Mouse (Mus musculus) forelimb bud, embryonic 11.5 days (tissue): ENCODE results near the gene Zfp697.
"Not testable (repeated sequence)": the region's sequence is repeated elsewhere in the genome, so short reads cannot be mapped to it uniquely, and the experiment has no call there.

ENCODE experiments used
- DNase-seq: peaks from one replicate; pipeline ENCODE4 v3.0.0-alpha.2; 2012; ENCODE audit warnings: low read depth, low spot score

The Zfp697 gene

DNA sequence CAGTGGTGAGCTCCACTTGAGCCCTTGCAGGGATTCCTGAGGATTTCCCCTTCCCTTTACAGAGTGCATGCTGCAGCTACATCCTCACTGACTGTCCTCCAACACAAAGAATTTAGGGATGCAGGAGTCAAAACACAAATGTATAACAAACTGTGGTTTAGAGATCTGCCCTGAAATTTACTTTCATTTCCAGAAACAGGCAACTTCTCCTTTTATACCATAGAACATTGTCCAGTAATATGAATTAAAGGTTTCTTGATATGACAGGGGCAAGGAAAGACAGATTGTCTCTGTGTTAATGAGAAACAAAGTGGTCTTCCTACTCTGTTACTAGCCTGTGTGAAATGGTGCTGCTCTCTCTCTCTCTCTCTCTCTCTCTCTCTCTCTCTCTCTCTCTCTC, 115.1 kb downstream of the Zfp697 start:
- not testable (repeated sequence) for DNase-seq

DNA sequence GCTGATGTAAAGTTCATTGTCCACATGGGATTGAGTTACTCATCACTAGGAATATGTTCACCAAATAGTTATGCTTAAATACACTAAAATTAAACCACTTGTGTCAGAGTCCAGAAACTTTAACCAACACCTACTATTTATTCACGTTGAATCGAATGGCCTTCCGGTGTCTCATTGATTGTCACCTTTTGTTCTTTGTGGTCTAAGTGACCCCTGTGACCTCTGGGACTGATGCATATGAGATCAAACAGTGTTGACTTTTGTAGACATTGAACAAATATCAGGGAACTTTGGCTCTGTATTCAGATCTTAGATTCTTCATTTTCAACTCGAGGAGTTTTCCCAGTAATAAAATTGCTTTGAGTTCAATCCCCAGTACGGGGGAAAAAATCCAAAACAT, 125.0 kb downstream of the Zfp697 start:
- not testable (repeated sequence) for DNase-seq

DNA sequence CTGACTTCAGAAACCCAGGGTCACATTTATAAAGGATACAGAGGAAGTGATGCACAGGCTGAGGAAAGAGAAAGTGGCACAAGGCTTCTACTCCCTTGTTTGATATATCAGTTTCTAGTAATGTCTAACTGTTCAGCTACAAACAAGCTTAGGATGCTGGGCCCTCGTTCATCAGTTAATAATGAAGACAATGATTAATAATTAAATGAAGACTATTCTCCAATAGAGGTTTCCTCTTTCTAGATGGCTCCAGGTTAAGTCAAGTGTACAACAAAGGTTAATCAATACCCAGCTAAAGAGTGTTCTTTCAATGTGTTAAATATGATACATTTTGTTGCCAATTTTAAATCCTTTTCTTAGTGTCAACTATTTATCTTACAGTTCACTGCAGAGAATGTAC, 128.2 kb downstream of the Zfp697 start, which contains the start of gene Hsd3b4:
Gene Hsd3b4, minus strand, starts transcription at position 101 of the 400 bp plus-strand sequence.
- not testable (repeated sequence) for DNase-seq

DNA sequence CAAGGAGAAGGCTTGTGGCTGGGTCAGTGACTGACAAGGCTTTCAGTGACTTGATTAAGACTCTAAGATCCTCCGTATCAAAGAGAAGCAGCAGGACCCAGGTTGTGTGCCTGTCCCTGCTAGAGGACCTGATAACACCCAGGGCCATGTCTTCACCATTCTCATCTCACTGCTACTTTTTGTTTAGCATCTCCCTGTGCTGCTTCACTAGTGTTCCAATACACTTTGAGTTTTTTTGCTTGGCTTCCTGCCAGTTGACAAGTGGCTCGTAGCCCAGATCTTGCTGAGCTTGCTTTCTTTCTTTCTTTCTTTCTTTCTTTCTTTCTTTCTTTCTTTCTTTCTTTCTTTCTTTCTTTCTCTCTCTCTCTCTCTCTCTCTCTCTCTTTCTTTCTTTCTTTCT, 140.5 kb downstream of the Zfp697 start:
- not testable (repeated sequence) for DNase-seq

DNA sequence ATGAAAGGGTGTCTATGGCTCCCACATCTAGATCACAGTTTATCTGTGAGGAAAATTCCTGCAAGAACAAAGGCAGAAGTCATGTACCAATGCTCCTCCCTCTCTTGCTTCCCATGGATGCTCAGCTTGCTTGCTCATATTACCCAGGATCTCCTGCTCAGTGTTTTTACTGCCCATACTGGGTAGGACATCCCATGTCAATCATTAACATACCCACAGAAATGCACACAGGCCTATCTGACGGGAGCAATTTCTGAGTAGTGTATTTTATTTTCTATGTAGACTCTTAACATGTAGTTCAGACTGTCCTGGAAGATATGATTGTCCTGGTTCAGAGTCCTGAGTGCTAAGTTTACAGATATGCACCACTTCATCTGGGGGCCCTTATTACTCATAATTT, 142.3 kb downstream of the Zfp697 start:
- DNase-seq = not testable (repeated sequence)

DNA sequence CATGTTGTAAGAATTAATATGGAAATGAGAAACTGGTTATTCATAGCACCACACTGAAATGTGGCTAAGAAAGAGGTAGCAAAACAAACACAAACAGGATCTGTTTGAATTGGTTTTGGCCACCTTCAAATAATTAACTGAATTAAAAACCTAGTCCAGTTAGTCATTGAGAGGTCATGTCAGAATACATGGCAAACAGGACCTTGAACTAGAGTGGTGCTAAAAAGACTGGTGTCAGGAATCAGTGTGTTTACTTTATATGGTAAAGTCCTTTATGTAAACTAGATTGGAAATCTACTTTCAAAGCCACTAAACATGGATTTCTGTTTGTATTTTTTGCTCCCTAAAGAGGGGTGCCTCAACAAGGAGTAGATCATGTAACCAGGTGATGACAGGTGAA, 142.7 kb downstream of the Zfp697 start:
- not testable (repeated sequence) for DNase-seq

DNA sequence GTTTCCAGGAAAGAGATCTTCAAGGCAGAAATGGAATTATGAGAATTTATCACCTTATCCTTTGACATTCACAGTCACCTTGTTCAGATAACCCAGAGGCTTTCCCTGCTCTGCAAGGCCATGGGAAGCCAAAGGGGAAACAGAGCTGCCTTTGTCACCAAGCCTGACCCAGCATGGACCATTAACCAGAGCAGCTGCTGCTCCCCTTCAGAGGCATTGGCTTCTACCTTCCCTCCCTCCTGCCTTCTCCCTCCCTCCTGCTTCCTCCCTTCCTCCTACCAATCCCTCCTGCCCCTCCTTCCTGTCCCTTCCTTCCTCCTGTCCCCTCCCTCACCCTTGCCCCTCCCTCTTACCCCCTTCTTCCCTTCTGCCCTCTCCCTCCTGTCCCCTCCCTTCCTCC, 165.4 kb downstream of the Zfp697 start:
- not testable (repeated sequence) for DNase-seq

DNA sequence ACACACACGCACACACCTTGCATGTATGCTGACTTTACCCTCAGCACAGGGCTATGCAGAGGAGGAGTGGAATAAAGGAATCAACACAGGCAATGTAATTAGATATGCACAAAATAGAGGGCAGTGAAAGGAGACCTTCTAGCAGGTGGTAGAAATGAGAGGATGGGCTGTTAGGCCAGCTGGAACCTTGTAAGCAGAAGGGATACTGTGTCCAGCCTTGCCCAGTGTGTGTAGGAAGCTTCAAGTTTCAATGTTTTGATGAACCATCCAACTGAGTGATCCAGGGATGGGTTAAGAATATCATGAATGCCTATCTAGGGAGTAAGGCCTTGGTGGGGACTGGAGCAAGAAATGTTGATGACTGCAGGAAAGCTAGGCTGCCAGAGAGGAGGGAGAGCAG, 166.2 kb downstream of the Zfp697 start:
- DNase-seq = not testable (repeated sequence)

DNA sequence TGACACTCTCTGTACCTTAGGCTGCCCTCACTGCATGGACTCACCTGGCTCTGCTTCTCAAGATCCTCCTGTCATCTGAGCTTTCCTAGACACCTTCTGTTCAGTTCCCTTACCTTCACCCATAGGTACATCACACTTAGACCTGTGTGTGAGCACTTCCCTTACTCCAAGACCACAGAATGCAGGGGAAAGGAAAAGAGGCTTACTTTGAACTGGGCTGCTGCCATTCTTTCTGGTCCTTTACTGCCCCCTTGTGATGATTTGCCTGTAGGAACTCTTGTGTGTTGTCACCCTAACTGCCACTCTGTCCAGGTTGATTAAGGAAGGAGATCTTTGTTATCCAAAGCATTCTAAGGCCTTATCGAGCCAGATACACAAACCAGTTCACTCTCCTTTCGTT, 168.0 kb downstream of the Zfp697 start:
- DNase-seq = not testable (repeated sequence)

DNA sequence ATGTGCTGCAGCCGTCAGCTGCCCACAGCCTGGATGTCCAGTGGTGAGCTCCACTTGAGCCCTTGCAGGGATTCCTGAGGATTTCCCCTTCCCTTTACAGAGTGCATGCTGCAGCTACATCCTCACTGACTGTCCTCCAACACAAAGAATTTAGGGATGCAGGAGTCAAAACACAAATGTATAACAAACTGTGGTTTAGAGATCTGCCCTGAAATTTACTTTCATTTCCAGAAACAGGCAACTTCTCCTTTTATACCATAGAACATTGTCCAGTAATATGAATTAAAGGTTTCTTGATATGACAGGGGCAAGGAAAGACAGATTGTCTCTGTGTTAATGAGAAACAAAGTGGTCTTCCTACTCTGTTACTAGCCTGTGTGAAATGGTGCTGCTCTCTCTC, 168.6 kb downstream of the Zfp697 start:
- DNase-seq = not testable (repeated sequence)

DNA sequence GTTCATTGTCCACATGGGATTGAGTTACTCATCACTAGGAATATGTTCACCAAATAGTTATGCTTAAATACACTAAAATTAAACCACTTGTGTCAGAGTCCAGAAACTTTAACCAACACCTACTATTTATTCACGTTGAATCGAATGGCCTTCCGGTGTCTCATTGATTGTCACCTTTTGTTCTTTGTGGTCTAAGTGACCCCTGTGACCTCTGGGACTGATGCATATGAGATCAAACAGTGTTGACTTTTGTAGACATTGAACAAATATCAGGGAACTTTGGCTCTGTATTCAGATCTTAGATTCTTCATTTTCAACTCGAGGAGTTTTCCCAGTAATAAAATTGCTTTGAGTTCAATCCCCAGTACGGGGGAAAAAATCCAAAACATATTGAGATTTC, 178.4 kb downstream of the Zfp697 start:
- not testable (repeated sequence) for DNase-seq

DNA sequence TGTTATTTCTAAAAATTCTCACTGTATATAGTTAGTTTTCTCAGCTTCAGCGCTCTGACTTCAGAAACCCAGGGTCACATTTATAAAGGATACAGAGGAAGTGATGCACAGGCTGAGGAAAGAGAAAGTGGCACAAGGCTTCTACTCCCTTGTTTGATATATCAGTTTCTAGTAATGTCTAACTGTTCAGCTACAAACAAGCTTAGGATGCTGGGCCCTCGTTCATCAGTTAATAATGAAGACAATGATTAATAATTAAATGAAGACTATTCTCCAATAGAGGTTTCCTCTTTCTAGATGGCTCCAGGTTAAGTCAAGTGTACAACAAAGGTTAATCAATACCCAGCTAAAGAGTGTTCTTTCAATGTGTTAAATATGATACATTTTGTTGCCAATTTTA, 181.6 kb downstream of the Zfp697 start:
- DNase-seq = not testable (repeated sequence)

DNA sequence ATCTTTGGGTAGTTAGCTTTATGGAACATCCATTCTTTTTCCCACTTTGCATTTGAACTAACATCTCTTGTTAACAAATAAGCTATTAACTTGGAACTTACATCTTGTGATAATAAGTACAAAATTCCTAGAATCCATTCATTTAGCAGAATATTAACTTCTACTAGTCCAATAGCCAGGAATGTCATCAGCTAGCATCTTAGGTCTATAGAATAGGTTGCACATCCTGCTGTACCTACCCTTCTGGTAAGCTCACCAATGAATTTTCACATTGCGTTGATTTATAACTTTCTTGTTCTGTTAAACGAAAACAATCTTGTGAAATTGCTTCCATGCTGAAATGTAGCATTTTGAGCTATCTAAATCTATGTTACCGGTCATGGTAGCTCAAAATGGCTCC, 182.6 kb downstream of the Zfp697 start:
- DNase-seq = not testable (repeated sequence)

DNA sequence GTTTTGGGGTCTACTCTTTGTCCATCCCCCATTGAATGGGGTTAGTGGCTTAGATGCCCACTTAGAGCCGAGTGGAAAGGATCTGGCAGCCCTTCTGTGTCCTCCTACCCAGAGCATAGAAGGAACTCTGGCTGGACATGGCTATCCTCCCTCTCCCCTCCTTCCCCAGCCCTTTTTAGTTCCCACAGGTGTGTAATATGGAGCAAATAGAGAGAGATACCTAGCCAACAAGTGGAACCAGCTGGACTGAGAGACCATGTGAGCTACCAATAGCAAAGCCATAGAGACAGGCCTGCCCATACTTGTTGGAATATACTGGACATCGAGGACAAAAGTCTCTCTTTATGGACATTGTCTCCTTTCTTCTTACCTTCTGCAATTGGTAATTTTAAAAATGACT, 185.5 kb downstream of the Zfp697 start:
- DNase-seq = not testable (repeated sequence)

DNA sequence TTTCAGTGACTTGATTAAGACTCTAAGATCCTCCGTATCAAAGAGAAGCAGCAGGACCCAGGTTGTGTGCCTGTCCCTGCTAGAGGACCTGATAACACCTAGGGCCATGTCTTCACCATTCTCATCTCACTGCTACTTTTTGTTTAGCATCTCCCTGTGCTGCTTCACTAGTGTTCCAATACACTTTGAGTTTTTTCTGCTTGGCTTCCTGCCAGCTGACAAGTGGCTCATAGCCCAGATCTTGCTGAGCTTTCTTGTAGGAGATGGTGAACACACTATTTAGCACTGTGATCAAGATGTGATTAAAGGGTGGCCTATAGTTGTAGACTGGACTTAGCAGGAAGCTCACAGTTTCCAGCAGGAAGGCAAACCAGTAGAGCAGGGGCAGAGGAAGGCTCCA, 198.8 kb downstream of the Zfp697 start:
- not testable (repeated sequence) for DNase-seq

DNA sequence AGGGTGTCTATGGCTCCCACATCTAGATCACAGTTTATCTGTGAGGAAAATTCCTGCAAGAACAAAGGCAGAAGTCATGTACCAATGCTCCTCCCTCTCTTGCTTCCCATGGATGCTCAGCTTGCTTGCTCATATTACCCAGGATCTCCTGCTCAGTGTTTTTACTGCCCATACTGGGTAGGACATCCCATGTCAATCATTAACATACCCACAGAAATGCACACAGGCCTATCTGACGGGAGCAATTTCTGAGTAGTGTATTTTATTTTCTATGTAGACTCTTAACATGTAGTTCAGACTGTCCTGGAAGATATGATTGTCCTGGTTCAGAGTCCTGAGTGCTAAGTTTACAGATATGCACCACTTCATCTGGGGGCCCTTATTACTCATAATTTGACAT, 199.9 kb downstream of the Zfp697 start:
- not testable (repeated sequence) for DNase-seq

DNA sequence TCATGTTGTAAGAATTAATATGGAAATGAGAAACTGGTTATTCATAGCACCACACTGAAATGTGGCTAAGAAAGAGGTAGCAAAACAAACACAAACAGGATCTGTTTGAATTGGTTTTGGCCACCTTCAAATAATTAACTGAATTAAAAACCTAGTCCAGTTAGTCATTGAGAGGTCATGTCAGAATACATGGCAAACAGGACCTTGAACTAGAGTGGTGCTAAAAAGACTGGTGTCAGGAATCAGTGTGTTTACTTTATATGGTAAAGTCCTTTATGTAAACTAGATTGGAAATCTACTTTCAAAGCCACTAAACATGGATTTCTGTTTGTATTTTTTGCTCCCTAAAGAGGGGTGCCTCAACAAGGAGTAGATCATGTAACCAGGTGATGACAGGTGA, 200.4 kb downstream of the Zfp697 start:
- DNase-seq = not testable (repeated sequence)

DNA sequence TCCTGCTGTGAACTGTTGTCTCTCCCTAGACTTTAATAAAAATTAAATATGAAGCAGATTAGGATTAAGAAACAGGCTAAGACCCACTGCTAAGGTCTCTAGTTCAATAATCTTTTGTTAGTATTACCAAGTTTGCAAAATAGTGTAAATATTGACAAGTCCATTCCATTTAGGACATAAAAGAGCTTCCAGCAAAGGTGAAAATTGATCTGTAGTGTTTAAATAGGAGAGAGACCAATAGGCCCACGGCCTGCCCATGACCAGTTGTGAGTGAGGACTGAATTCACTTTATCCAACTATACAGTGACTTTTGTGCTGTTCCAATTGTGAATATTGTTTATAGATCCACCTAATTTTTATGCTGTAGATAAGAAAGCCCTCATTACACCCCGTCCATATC, 205.5 kb downstream of the Zfp697 start:
- no peak for DNase-seq

DNA sequence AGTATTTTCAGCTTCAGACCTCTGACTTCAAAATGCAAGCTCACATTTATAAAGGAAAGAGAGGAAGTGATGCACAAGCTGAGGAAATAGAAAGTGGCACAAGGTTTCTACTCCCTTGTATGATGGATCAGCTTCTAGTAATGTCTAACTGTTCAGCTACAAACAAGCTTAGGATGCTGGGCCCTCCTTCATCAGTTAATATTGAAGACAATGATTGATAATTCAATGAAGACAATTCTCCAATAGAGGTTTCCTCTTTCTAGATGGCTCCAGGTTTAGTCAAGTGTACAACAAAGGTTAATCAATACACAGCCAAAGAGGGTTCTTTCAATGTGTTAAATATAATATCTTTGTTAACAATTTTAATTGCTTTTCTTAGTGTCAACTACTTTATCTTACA, 206.4 kb downstream of the Zfp697 start, which contains the start of gene Gm10681:
Gene Gm10681, minus strand, starts transcription at position 101 of the 400 bp plus-strand sequence.
- DNase-seq = no peak

DNA sequence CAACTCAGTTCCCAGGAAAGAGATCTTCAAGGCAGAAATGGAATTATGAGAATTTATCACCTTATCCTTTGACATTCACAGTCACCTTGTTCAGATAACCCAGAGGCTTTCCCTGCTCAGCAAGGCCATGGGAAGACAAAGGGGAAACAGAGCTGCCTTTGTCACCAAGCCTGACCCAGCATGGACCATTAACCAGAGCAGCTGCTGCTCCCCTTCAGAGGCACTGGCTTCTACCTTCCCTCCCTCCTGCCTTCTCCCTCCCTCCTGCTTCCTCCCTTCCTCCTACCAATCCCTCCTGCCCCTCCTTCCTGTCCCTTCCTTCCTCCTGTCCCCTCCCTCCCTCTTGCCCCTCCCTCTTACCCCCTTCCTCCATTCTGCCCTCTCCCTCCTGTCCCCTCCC, 231.3 kb downstream of the Zfp697 start:
- not testable (repeated sequence) for DNase-seq

DNA sequence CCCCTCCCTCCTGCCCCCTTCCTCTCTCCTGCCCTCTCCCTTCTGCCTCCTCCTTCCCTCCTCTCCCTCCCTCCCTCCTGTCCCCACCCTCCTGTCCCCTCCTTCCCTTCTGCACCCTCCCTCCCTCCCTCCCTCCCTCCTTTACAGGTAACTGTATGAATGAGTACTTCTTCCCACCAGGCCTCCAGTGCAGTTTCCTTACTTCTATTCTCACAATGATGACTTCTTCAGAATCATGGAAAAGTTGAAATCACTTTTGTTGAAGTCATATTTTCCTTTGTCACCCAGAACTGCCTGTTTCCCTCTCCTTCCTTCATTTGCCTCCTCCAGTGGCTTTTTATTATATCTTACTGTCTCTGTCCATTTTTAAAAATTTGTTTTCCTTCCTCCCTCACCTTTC, 231.7 kb downstream of the Zfp697 start:
- DNase-seq = no peak

DNA sequence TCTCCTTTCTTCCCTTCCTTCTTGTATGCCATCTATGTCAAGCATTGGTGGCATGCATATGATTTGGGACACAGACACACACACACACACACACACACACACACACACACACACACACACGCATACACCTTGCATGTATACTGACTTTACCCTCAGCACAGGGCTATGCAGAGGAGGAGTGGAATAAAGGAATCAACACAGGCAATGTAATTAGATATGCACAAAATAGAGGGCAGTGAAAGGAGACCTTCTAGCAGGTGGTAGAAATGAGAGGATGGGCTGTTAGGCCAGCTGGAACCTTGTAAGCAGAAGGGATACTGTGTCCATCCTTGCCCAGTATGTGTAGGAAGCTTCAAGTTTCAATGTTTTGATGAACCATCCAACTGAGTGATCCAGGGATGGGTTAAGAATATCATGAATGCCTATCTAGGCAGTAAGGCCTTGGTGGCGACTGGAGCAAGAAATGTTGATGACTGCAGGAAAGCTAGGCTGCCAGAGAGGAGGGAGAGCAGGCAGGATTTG, 232.2 kb downstream of the Zfp697 start:
- DNase-seq = not testable (repeated sequence)

DNA sequence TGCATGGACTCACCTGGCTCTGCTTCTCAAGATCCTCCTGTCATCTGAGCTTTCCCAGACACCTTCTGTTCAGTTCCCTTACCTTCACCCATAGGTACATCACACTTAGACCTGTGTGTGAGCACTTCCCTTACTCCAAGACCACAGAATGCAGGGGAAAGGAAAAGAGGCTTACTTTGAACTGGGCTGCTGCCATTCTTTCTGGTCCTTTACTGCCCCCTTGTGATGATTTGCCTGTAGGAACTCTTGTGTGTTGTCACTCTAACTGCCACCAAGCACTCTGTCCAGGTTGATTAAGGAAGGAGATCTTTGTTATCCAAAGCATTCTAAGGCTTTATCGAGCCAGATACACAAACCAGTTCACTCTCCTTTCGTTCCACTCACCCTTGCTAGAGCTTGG, 234.0 kb downstream of the Zfp697 start:
- DNase-seq = not testable (repeated sequence)

DNA sequence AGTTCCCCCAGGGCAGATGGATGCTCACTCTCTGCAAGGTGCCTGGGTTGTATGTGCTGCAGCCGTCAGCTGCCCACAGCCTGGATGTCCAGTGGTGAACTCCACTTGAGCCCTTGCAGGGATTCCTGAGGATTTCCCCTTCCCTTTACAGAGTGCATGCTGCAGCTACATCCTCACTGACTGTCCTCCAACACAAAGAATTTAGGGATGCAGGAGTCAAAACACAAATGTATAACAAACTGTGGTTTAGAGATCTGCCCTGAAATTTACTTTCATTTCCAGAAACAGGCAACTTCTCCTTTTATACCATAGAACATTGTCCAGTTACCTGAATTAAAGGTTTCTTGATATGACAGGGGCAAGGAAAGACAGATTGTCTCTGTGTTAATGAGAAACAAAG, 234.5 kb downstream of the Zfp697 start:
- not testable (repeated sequence) for DNase-seq
